In genomic region chr12:73445562-73445961, GRCm38 (mm10) we compare ENCODE assay signal across 17 mouse cellular contexts.
DNase-seq lines count a peak whose midpoint lies in the region; ATAC-seq and TF ChIP-seq lines count a peak whose summit lies in the region.
"Had no signal": no experiment of that assay in that cellular context is flagged by ENCODE, and none has a peak within 500 bp of the region (broad histone marks: within the 10 kb centered on the region; RNA-seq: fewer than 3 reads in every experiment).

No protein-coding gene starts in this region.

- H3K4me3 ChIP-seq in liver, postnatal 0 days (ENCODE audit: low read depth, low read length): no peak overlapping the region
- H3K4me3 ChIP-seq in embryonic facial prominence, embryonic 14.5 days (ENCODE audit: low read depth, low read length): no peak overlapping the region
- H3K4me3 ChIP-seq: heart, embryonic 15.5 days; hindbrain, embryonic 13.5 days; midbrain, embryonic 15.5 days; neural tube, embryonic 13.5 days; stomach, embryonic 15.5 days had no signal

- ATAC-seq in liver, postnatal 0 days: no peak
- ATAC-seq in embryonic facial prominence, embryonic 14.5 days (ENCODE audit: low read depth): peak; percentile 53
- ATAC-seq in megakaryocyte progenitor cell, adult 5-6 weeks (replicated peaks; ENCODE audit: poor library complexity): peak; percentile 47
- ATAC-seq in erythroblast, adult 5-6 weeks (replicated peaks; ENCODE audit: low FRiP score, poor library complexity, severe bottlenecking): no peak
- ATAC-seq: intestine, postnatal 0 days; lung, postnatal 0 days; midbrain, embryonic 15.5 days had no signal

- no peak for DNase-seq in liver, postnatal 0 days
- DNase-seq in liver: no peak
- DNase-seq in embryonic facial prominence, embryonic 14.5 days (ENCODE audit: low spot score): peak; percentile 77
- DNase-seq in kidney, postnatal 14 days: peak; percentile 53
- DNase-seq in gastrocnemius, adult 18-20 months (ENCODE audit: low spot score): no peak
- DNase-seq in thymus, postnatal 10 days (ENCODE audit: low spot score in 2 of 2): no peak
- DNase-seq: cerebellum, adult 11-12 months; retina, postnatal 1 day had no signal

- no peak for TF ChIP-seq EP300 in liver, postnatal 0 days (IDR thresholded peaks at IDR 0.05; ENCODE audit: low read depth)

- 66% methylated on average over 10 of the region's 10 CpGs for WGBS in liver, postnatal 0 days (ENCODE audit: insufficient replicate concordance)
- 50% methylated on average over 10 of the region's 10 CpGs for WGBS in embryonic facial prominence, embryonic 14.5 days

- H3K4me2 ChIP-seq in liver, postnatal 0 days (ENCODE audit: low read depth, low read length): peak overlapping the region; percentile 38
- 0 out of 2 replicates have a peak overlapping the region, but pooled peaks have one; percentile 3 for H3K4me2 ChIP-seq in embryonic facial prominence, embryonic 14.5 days (ENCODE audit: low read depth, low read length)
- H3K4me2 ChIP-seq: heart, embryonic 15.5 days; hindbrain, embryonic 13.5 days; midbrain, embryonic 15.5 days; neural tube, embryonic 13.5 days; stomach, embryonic 15.5 days had no signal

- H3K9me3 ChIP-seq in liver, postnatal 0 days (ENCODE audit: low read length): no peaks in the 10 kb centered on the region
- H3K9me3 ChIP-seq in embryonic facial prominence, embryonic 14.5 days (ENCODE audit: control insufficient read depth, low read length): peaks cover 4% of the 10 kb centered on the region
- H3K9me3 ChIP-seq: heart, embryonic 15.5 days; hindbrain, embryonic 13.5 days; midbrain, embryonic 15.5 days; neural tube, embryonic 13.5 days; stomach, embryonic 15.5 days had no signal

- peaks cover 1% of the 10 kb centered on the region; the same call in 1 of the 2 replicates for H3K27me3 ChIP-seq in liver, postnatal 0 days (ENCODE audit: insufficient read depth, low read length)
- no peaks in the 10 kb centered on the region for H3K27me3 ChIP-seq in embryonic facial prominence, embryonic 14.5 days (replicated peaks; ENCODE audit: control insufficient read depth, insufficient read depth, low read length)
- H3K27me3 ChIP-seq: heart, embryonic 15.5 days; hindbrain, embryonic 13.5 days; midbrain, embryonic 15.5 days; neural tube, embryonic 13.5 days; stomach, embryonic 15.5 days had no signal

- H3K36me3 ChIP-seq in liver, postnatal 0 days (replicated peaks; ENCODE audit: insufficient read depth, low read length): no peaks in the 10 kb centered on the region
- H3K36me3 ChIP-seq in embryonic facial prominence, embryonic 14.5 days (ENCODE audit: control insufficient read depth, insufficient read depth, low read length): no peaks in the 10 kb centered on the region
- H3K36me3 ChIP-seq: heart, embryonic 15.5 days; hindbrain, embryonic 13.5 days; midbrain, embryonic 15.5 days; neural tube, embryonic 13.5 days; stomach, embryonic 15.5 days had no signal

- no peak overlapping the region for H3K27ac ChIP-seq in liver, postnatal 0 days (ENCODE audit: low read depth)
- peak overlapping the region; percentile 2 for H3K27ac ChIP-seq in embryonic facial prominence, embryonic 14.5 days (replicated peaks; ENCODE audit: low read depth, low read length)
- H3K27ac ChIP-seq: heart, embryonic 15.5 days; hindbrain, embryonic 13.5 days; midbrain, embryonic 15.5 days; neural tube, embryonic 13.5 days; stomach, embryonic 15.5 days had no signal

- no peaks in the 10 kb centered on the region for H3K4me1 ChIP-seq in liver, postnatal 0 days (ENCODE audit: insufficient read depth)
- H3K4me1 ChIP-seq in embryonic facial prominence, embryonic 14.5 days (ENCODE audit: control insufficient read depth, insufficient read depth, low read length): peaks cover 4% of the 10 kb centered on the region
- H3K4me1 ChIP-seq: hindbrain, embryonic 13.5 days; midbrain, embryonic 15.5 days had no signal

- no peak for TF ChIP-seq CTCF in liver, postnatal 0 days (IDR thresholded peaks at IDR 0.05; ENCODE audit: low read depth)

- no peak overlapping the region for H3K9ac ChIP-seq in liver, postnatal 0 days (replicated peaks)
- no peak overlapping the region for H3K9ac ChIP-seq in embryonic facial prominence, embryonic 14.5 days (ENCODE audit: low read depth, low read length)
- H3K9ac ChIP-seq: heart, embryonic 15.5 days; hindbrain, embryonic 13.5 days; midbrain, embryonic 15.5 days; neural tube, embryonic 13.5 days; stomach, embryonic 15.5 days had no signal

Comparison
In these comparisons a context has a peak if more than half of its experiments do, and no peak if none do; other contexts are left out.
1. ATAC-seq: peak in embryonic facial prominence, embryonic 14.5 days (single experiment) and megakaryocyte progenitor cell, adult 5-6 weeks (single experiment); none in liver, postnatal 0 days (single experiment) and erythroblast, adult 5-6 weeks (single experiment).
2. DNase-seq: peak in embryonic facial prominence, embryonic 14.5 days (single experiment) and kidney, postnatal 14 days (single experiment); none in liver, postnatal 0 days (single experiment), liver (single experiment), gastrocnemius, adult 18-20 months (single experiment) and thymus, postnatal 10 days (0 of 2).